13 mouse cellular contexts compared by ENCODE assay signal in the genomic region with DNA sequence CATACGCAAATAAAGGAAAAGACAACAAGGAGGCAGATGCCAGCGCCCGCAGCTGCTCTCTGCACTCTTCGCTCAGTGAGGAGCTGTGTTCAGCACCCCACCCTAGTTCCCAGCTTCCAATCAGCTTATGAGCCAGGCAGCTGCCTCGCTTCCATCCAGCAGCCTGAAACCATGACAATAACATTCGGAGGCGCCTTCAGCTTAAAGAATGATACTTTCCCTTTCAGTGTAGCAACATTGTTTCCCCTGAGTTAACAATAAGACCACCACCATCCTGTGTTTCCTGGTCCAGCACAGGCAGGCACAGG.
A peak's percentile ranks its signal among the peaks of the same experiment; 100 is the strongest.
DNase-seq lines count a peak whose midpoint lies in the region; ATAC-seq lines count a peak whose summit lies in the region.
"Had no signal": no experiment of that assay in that cellular context is flagged by ENCODE, and none has a peak within 500 bp of the region (broad histone marks: within the 10 kb centered on the region; RNA-seq: fewer than 3 reads in every experiment).

No protein-coding gene starts in this region.

- DNase-seq in heart, adult 8-10 months (ENCODE audit: low spot score) = no peak
- DNase-seq in neural tube, embryonic 10.5 days (ENCODE audit: extremely low spot score, low spot score) = no peak
- no peak for DNase-seq in adrenal gland, postnatal 25 days
- DNase-seq: cerebellum, postnatal 36 days; lung, adult 18-20 months had no signal

- H3K27ac ChIP-seq in heart, embryonic 16.5 days (ENCODE audit: low read length) = no peak overlapping the region
- peak overlapping the region; percentile 64 for H3K27ac ChIP-seq in neural tube, embryonic 13.5 days (replicated peaks)
- H3K27ac ChIP-seq in forebrain, embryonic 16.5 days (ENCODE audit: low read length) = no peak overlapping the region
- H3K27ac ChIP-seq in midbrain, embryonic 15.5 days = peak overlapping the region; percentile 41; the same call in 1 of the 2 replicates
- H3K27ac ChIP-seq: embryonic facial prominence, embryonic 12.5 days; limb, embryonic 15.5 days had no signal

- no peaks in the 10 kb centered on the region for H3K4me1 ChIP-seq in heart, embryonic 16.5 days (ENCODE audit: control insufficient read depth, insufficient read depth, low read length)
- peaks cover 37% of the 10 kb centered on the region for H3K4me1 ChIP-seq in neural tube, embryonic 13.5 days (replicated peaks)
- H3K4me1 ChIP-seq in forebrain, embryonic 16.5 days (replicated peaks; ENCODE audit: control insufficient read depth, insufficient read depth, low read length) = peaks cover 22% of the 10 kb centered on the region
- peaks cover 10% of the 10 kb centered on the region for H3K4me1 ChIP-seq in midbrain, embryonic 15.5 days
- H3K4me1 ChIP-seq: embryonic facial prominence, embryonic 12.5 days; limb, embryonic 15.5 days had no signal

- no peak overlapping the region for H3K4me2 ChIP-seq in heart, embryonic 16.5 days (ENCODE audit: low read depth, low read length)
- H3K4me2 ChIP-seq in neural tube, embryonic 13.5 days = no peak overlapping the region
- H3K4me2 ChIP-seq in forebrain, embryonic 16.5 days (ENCODE audit: low read length) = no peak overlapping the region
- H3K4me2 ChIP-seq in midbrain, embryonic 15.5 days = no peak overlapping the region
- H3K4me2 ChIP-seq: embryonic facial prominence, embryonic 12.5 days; limb, embryonic 15.5 days had no signal

- ATAC-seq in heart, embryonic 16.5 days (replicated peaks; ENCODE audit: extremely low read depth, insufficient read depth, low FRiP score) = peak; percentile 47; the same call in 1 of the 2 replicates
- peak; percentile 72; the same call in 1 of the 2 replicates for ATAC-seq in neural tube, embryonic 13.5 days (ENCODE audit: low read depth)
- peak; percentile 90 for ATAC-seq in forebrain, embryonic 16.5 days
- peak; percentile 75; the same call in 1 of the 2 replicates for ATAC-seq in midbrain, embryonic 15.5 days (replicated peaks)
- ATAC-seq: activated CD4-positive, CD25-positive, alpha-beta regulatory T cell, adult 4 months; CD4-positive, CD25-positive, alpha-beta regulatory T cell, adult 4 months had no signal

- no peak overlapping the region for H3K4me3 ChIP-seq in heart, embryonic 16.5 days (ENCODE audit: low read length)
- H3K4me3 ChIP-seq in neural tube, embryonic 13.5 days = no peak overlapping the region
- H3K4me3 ChIP-seq in forebrain, embryonic 16.5 days (replicated peaks; ENCODE audit: low read length) = no peak overlapping the region
- H3K4me3 ChIP-seq in midbrain, embryonic 15.5 days = no peak overlapping the region
- H3K4me3 ChIP-seq: embryonic facial prominence, embryonic 12.5 days; limb, embryonic 15.5 days had no signal

- 61% methylated on average over 7 of the region's 7 CpGs for WGBS in heart, embryonic 16.5 days
- 41% methylated on average over 7 of the region's 7 CpGs for WGBS in neural tube, embryonic 13.5 days
- 34% methylated on average over 7 of the region's 7 CpGs for WGBS in forebrain, embryonic 16.5 days
- WGBS in midbrain, embryonic 15.5 days = 36% methylated on average over 7 of the region's 7 CpGs

- no peaks in the 10 kb centered on the region for H3K9me3 ChIP-seq in heart, embryonic 16.5 days (replicated peaks; ENCODE audit: control insufficient read depth, low read length)
- H3K9me3 ChIP-seq in neural tube, embryonic 13.5 days = no peaks in the 10 kb centered on the region
- no peaks in the 10 kb centered on the region for H3K9me3 ChIP-seq in forebrain, embryonic 16.5 days (ENCODE audit: control insufficient read depth, low read length)
- no peaks in the 10 kb centered on the region for H3K9me3 ChIP-seq in midbrain, embryonic 15.5 days
- H3K9me3 ChIP-seq: embryonic facial prominence, embryonic 12.5 days; limb, embryonic 15.5 days had no signal

- H3K9ac ChIP-seq in heart, embryonic 16.5 days (ENCODE audit: low read length) = no peak overlapping the region
- H3K9ac ChIP-seq in neural tube, embryonic 13.5 days = no peak overlapping the region
- no peak overlapping the region for H3K9ac ChIP-seq in forebrain, embryonic 16.5 days (replicated peaks; ENCODE audit: low read depth, low read length)
- H3K9ac ChIP-seq in midbrain, embryonic 15.5 days = no peak overlapping the region
- H3K9ac ChIP-seq: embryonic facial prominence, embryonic 12.5 days; limb, embryonic 15.5 days had no signal

- H3K36me3 ChIP-seq in heart, embryonic 16.5 days (ENCODE audit: control insufficient read depth, insufficient read depth) = no peaks in the 10 kb centered on the region
- H3K36me3 ChIP-seq in neural tube, embryonic 13.5 days = no peaks in the 10 kb centered on the region
- H3K36me3 ChIP-seq in forebrain, embryonic 16.5 days (ENCODE audit: control insufficient read depth, insufficient read depth) = no peaks in the 10 kb centered on the region
- no peaks in the 10 kb centered on the region for H3K36me3 ChIP-seq in midbrain, embryonic 15.5 days (replicated peaks)
- H3K36me3 ChIP-seq: embryonic facial prominence, embryonic 12.5 days; limb, embryonic 15.5 days had no signal

- H3K27me3 ChIP-seq in heart, embryonic 16.5 days (ENCODE audit: control insufficient read depth, insufficient read depth, low read length) = no peaks in the 10 kb centered on the region
- H3K27me3 ChIP-seq in neural tube, embryonic 13.5 days = peaks cover 7% of the 10 kb centered on the region; the same call in 1 of the 2 replicates
- no peaks in the 10 kb centered on the region; the same call in 1 of the 2 replicates for H3K27me3 ChIP-seq in forebrain, embryonic 16.5 days (replicated peaks; ENCODE audit: control insufficient read depth, insufficient read depth, low read length)
- no peaks in the 10 kb centered on the region for H3K27me3 ChIP-seq in midbrain, embryonic 15.5 days (replicated peaks)
- H3K27me3 ChIP-seq: embryonic facial prominence, embryonic 12.5 days; limb, embryonic 15.5 days had no signal

Comparison
In these comparisons a context has a peak if more than half of its experiments do, and no peak if none do; other contexts are left out.
1. H3K27ac ChIP-seq: peak in neural tube, embryonic 13.5 days (single experiment) and midbrain, embryonic 15.5 days (single experiment); none in heart, embryonic 16.5 days (single experiment) and forebrain, embryonic 16.5 days (single experiment).
2. Peak in every context shown above with its lines, with median percentiles within 50 percentile points of each other: ATAC-seq.